Mouse (Mus musculus) midbrain, embryonic 16.5 days (tissue): Measurements from ENCODE around the gene Msrb3. TPM values are rescaled to one million over a fixed set of nuclear protein-coding genes. Genes with fewer than 3 reads are reported as not detected.

Experiments used
- ATAC-seq: fragments of 200-750 bp; cut with Nextera tagmentation; 2 replicates; pipeline ENCODE4 v1.8.0; 2017; ENCODE audit warnings: moderate TSS enrichment
- H3K27ac ChIP-seq: fragments of 300-500 bp; sonication (generic); 2 replicates; pipeline ENCODE4 v1.5.1; 2014; ENCODE audit warnings: mild to moderate bottlenecking, low read length, mixed read lengths
- H3K27me3 ChIP-seq: fragments of 300-500 bp; sonication (generic); 2 replicates; pipeline ENCODE4 v1.6.1; 2014; ENCODE audit warnings: low read depth, low read length, mixed read lengths; ENCODE audit not compliant: control insufficient read depth, insufficient read depth
- H3K36me3 ChIP-seq: fragments of 300-500 bp; sonication (generic); 2 replicates; pipeline ENCODE4 v1.6.1; 2014; ENCODE audit warnings: mild to moderate bottlenecking, low read length, moderate library complexity, mixed read lengths; ENCODE audit not compliant: control insufficient read depth, insufficient read depth
- H3K4me1 ChIP-seq: fragments of 300-500 bp; sonication (generic); 2 replicates; pipeline ENCODE4 v1.6.1; 2014; ENCODE audit warnings: mild to moderate bottlenecking, low read length, mixed read lengths; ENCODE audit not compliant: control insufficient read depth, insufficient read depth
- H3K4me2 ChIP-seq: fragments of 300-500 bp; sonication (generic); 2 replicates; pipeline ENCODE4 v1.6.1; 2014; ENCODE audit warnings: mild to moderate bottlenecking, low read length, mixed read lengths
- H3K4me3 ChIP-seq: fragments of 300-500 bp; sonication (generic); 2 replicates; pipeline ENCODE4 v1.5.1; 2014; ENCODE audit warnings: low read depth, mild to moderate bottlenecking, low read length, moderate library complexity, mixed read lengths
- H3K9ac ChIP-seq: fragments of 300-500 bp; sonication (generic); 2 replicates; pipeline ENCODE4 v1.6.1; 2014; ENCODE audit warnings: low read depth, low read length, mixed read lengths
- H3K9me3 ChIP-seq: fragments of 300-500 bp; sonication (generic); replicated peaks from 2 replicates; pipeline ENCODE4 v1.6.1; 2014; ENCODE audit warnings: mild to moderate bottlenecking, low read length, mixed read lengths; ENCODE audit not compliant: control insufficient read depth, poor library complexity, severe bottlenecking
- WGBS: fragments of 180-500 bp; shearing (Covaris S2); extraction: QIAGEN DNeasy Blood & Tissue Kit; methylation state at CpG from one replicate; pipeline ENCODE4 v1.1.7; 2014; 5-methylcytosine and 5-hydroxymethylcytosine counted together
- polyA plus RNA-seq: library from polyadenylated mRNA; unstranded; fragments of >200 nt; fragmentation: Nextera tagmentation; extraction: Ambion mirVana; gene quantifications from 2 replicates; pipeline ENCODE4 v1.2.1, GENCODE M21; 2015

The Msrb3 gene
- polyA plus RNA-seq, 1 experiment from 2014 or later = 1.0 TPM

GRCm38 (mm10) chr10:120890592-120890991, 8.3 kb downstream of the Msrb3 start:
- Histone ChIP-seq H3K4me2 (no peak overlapping the region), H3K4me3 (no peak overlapping the region), H3K9me3 (no peaks in the 10 kb centered on the region), H3K4me1 (no peaks in the 10 kb centered on the region), H3K27me3 (no peaks in the 10 kb centered on the region), H3K9ac (no peak overlapping the region), H3K27ac (no peak overlapping the region), H3K36me3 (no peaks in the 10 kb centered on the region)
- 95% methylated on average over 1 of the region's 1 CpGs for WGBS
- ATAC-seq = no peak

GRCm38 (mm10) chr10:120888531-120888930, 10.4 kb downstream of the Msrb3 start:
- no peak overlapping the region for H3K4me3 ChIP-seq
- H3K36me3 ChIP-seq = no peaks in the 10 kb centered on the region
- H3K4me1 ChIP-seq = peaks cover 1% of the 10 kb centered on the region
- no peak overlapping the region for H3K4me2 ChIP-seq
- no peak for ATAC-seq
- H3K27ac ChIP-seq = no peak overlapping the region
- H3K9me3 ChIP-seq = no peaks in the 10 kb centered on the region
- H3K27me3 ChIP-seq = no peaks in the 10 kb centered on the region
- no peak overlapping the region for H3K9ac ChIP-seq
- WGBS = 94% methylated on average over 8 of the region's 8 CpGs

DNA sequence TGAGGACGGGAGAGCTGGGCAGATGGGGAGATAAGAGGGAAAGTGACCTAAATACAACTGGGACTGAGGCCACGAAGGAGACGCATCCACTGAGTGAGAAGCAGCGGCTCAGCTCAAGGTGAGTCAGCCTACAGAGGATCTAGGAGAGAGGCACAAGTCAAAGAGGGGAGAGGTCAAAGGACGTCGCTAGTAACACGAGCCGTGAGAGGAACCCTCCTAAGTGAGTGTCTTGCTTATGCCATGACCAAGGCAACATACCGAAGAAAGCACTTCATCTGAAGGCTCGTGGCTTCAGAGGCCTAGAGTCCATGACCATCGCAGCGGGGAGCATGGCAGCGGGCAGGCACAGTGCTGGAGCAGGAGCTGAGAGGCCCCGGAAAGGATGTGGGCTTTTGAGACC, 14.7 kb downstream of the Msrb3 start:
- Histone ChIP-seq H3K27me3 (no peaks in the 10 kb centered on the region), H3K4me1 (peaks cover 8% of the 10 kb centered on the region), H3K4me2 (no peak overlapping the region), H3K9me3 (no peaks in the 10 kb centered on the region), H3K36me3 (no peaks in the 10 kb centered on the region), H3K4me3 (no peak overlapping the region), H3K27ac (no peak overlapping the region), H3K9ac (no peak overlapping the region)
- ATAC-seq = no peak
- WGBS = 88% methylated on average over 14 of the region's 14 CpGs

DNA sequence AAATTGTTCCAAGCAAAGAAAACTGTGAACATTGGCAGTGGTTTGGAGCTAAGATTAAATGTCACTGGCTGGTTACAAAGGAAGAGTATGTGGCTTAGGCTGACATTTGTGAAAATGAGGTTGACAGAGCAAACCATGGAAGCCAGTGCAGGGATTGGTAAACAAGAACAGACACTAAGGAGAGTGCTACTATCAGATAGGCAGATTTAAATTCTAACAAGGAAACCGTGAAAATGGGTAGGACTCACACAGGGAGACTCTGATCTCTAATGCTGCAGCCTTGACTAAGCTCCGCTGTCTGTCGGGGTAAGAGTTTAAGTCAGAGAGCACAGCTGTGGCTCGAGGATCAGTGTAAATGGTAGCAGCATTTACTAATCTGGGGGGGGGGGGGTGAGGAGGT, 15.2 kb downstream of the Msrb3 start:
- no peaks in the 10 kb centered on the region for H3K36me3 ChIP-seq
- H3K4me1 ChIP-seq = peaks cover 8% of the 10 kb centered on the region
- H3K9me3 ChIP-seq = no peaks in the 10 kb centered on the region
- no peak overlapping the region for H3K4me2 ChIP-seq
- H3K27me3 ChIP-seq = no peaks in the 10 kb centered on the region
- H3K27ac ChIP-seq = no peak overlapping the region
- H3K9ac ChIP-seq = no peak overlapping the region
- 26% methylated on average over 4 of the region's 4 CpGs for WGBS
- ATAC-seq = no peak
- no peak overlapping the region for H3K4me3 ChIP-seq

GRCm38 (mm10) chr10:120883069-120883415, 15.9 kb downstream of the Msrb3 start:
- peak; percentile 62 for ATAC-seq
- peaks cover 8% of the 10 kb centered on the region for H3K4me1 ChIP-seq
- WGBS = 0% methylated on average over 7 of the region's 7 CpGs
- H3K27me3 ChIP-seq = no peaks in the 10 kb centered on the region
- H3K27ac ChIP-seq = peak overlapping the region; percentile 54; the same call in 1 of the 2 replicates
- no peak overlapping the region; the same call in 1 of the 2 replicates for H3K9ac ChIP-seq
- no peaks in the 10 kb centered on the region for H3K36me3 ChIP-seq
- H3K4me3 ChIP-seq = peak overlapping the region; percentile 45
- no peaks in the 10 kb centered on the region for H3K9me3 ChIP-seq
- peak overlapping the region; percentile 92 for H3K4me2 ChIP-seq

- H3K9ac ChIP-seq = peak overlapping the region; percentile 58
- H3K4me2 ChIP-seq = peak overlapping the region; percentile 92
- ATAC-seq = peak; percentile 93
- peak overlapping the region; percentile 45 for H3K4me3 ChIP-seq
- no peaks in the 10 kb centered on the region for H3K36me3 ChIP-seq
- H3K4me1 ChIP-seq = peaks cover 8% of the 10 kb centered on the region
- WGBS = 6% methylated on average over 17 of the region's 17 CpGs
- no peaks in the 10 kb centered on the region for H3K27me3 ChIP-seq
- H3K27ac ChIP-seq = peak overlapping the region; percentile 54; the same call in 1 of the 2 replicates
- H3K9me3 ChIP-seq = no peaks in the 10 kb centered on the region
Observed at GRCm38 (mm10) chr10:120882347-120883068, 16.4 kb downstream of the Msrb3 start.

DNA sequence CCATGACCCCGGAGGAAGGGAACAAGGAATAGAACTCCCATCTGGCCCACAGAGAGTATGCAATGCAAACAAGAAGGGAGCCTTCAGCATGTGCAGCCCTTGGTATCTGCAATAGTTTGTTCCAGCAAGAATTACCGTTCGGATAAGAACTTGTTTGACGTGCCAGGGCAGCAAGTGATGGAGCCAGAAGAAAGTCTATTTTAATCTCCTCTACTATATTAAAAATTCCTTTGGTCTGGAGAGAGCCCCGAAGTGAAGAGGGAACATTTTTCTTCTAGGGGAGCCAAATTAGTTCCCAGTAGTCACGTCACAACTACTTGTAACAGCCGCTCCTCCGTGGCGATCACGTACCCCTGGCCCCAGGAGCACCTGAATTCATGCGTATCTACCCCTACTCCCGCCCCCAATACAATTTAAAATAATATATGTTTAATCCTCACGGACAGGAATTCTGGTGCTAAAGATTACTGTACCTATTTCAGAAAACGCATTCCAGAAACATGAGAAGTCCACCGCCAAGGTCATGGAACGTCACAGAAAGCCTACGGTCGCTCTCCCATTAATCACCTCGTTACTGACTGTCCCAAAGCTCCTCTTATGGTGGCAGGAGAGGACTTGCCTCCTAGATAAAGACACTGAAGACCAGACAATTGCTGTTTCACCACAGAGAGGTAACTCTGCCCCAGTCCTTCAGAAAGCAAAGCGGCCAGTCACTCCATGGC, 22.2 kb downstream of the Msrb3 start:
- no peak overlapping the region for H3K4me2 ChIP-seq
- no peak overlapping the region for H3K27ac ChIP-seq
- no peaks in the 10 kb centered on the region for H3K27me3 ChIP-seq
- no peaks in the 10 kb centered on the region for H3K36me3 ChIP-seq
- ATAC-seq = no peak
- no peak overlapping the region for H3K4me3 ChIP-seq
- H3K9me3 ChIP-seq = no peaks in the 10 kb centered on the region
- WGBS = 76% methylated on average over 20 of the region's 20 CpGs
- H3K4me1 ChIP-seq = peaks cover 3% of the 10 kb centered on the region; the same call in 1 of the 2 replicates
- no peak overlapping the region for H3K9ac ChIP-seq

- no peak overlapping the region for H3K9ac ChIP-seq
- no peaks in the 10 kb centered on the region for H3K9me3 ChIP-seq
- WGBS = 19% methylated on average over 26 of the region's 26 CpGs
- peak; percentile 80 for ATAC-seq
- peaks cover 3% of the 10 kb centered on the region; the same call in 1 of the 2 replicates for H3K4me1 ChIP-seq
- H3K4me2 ChIP-seq = peak overlapping the region; percentile 38
- H3K27me3 ChIP-seq = no peaks in the 10 kb centered on the region
- H3K4me3 ChIP-seq = no peak overlapping the region
- no peaks in the 10 kb centered on the region for H3K36me3 ChIP-seq
- H3K27ac ChIP-seq = no peak overlapping the region
Observed at GRCm38 (mm10) chr10:120875672-120876463, 23.0 kb downstream of the Msrb3 start.
